Mouse (Mus musculus) spleen, adult 10 weeks (tissue): ENCODE measurements around the gene Mfsd2a. TPM values are rescaled to one million over a fixed set of nuclear protein-coding genes. Genes with fewer than 3 reads are reported as not detected.

ENCODE experiments used
- polyA plus RNA-seq: library from polyadenylated mRNA; stranded (reverse); fragments of 350-450 nt; fragmentation: Illumina TruSeq; extraction: RNeasy Lipid Tissue Mini Kit (QIAGEN cat#74804); gene quantifications from one replicate; pipeline ENCODE4 v1.2.3, GENCODE M21; 2015; ENCODE audit warnings: low replicate concordance; ENCODE audit not compliant: insufficient read depth

The Mfsd2a gene
- polyA plus RNA-seq, result 0.59 TPM

GRCm38 (mm10) chr4:122961100-122961567 is at the start of gene Mfsd2a:
Mfsd2a (minus strand) TSS chr4:122961188.

GRCm38 (mm10) chr4:122995404-122996220 is 34.6 kb upstream of the Mfsd2a start, which contains the start of gene Mycl:
Mycl (plus strand) TSS chr4:122995652.

Other genes starting within 250 kb of the Mfsd2a start
- 330 TPM for gene Ppt1, start 124.9 kb downstream of the Mfsd2a start, polyA plus RNA-seq
- gene Cap1, start 75.1 kb downstream of the Mfsd2a start, polyA plus RNA-seq, result 418 TPM
- 16.0 TPM for gene Mycl, start 34.5 kb upstream of the Mfsd2a start, polyA plus RNA-seq
- gene Trit1, start 55.4 kb upstream of the Mfsd2a start, polyA plus RNA-seq, result 34.0 TPM
- gene Bmp8b, start 144.0 kb upstream of the Mfsd2a start, polyA plus RNA-seq, result not detected
- not detected for gene Oxct2b, start 155.1 kb upstream of the Mfsd2a start, polyA plus RNA-seq
- gene Ppie, start 178.8 kb upstream of the Mfsd2a start, polyA plus RNA-seq, result 44.1 TPM
- gene Hpcal4, start 222.0 kb upstream of the Mfsd2a start, polyA plus RNA-seq, result not detected
- gene Nt5c1a, start 240.3 kb upstream of the Mfsd2a start, polyA plus RNA-seq, result not detected